Mouse (Mus musculus): ENCODE measurements around the gene Faf1.

Gene Faf1

DNA sequence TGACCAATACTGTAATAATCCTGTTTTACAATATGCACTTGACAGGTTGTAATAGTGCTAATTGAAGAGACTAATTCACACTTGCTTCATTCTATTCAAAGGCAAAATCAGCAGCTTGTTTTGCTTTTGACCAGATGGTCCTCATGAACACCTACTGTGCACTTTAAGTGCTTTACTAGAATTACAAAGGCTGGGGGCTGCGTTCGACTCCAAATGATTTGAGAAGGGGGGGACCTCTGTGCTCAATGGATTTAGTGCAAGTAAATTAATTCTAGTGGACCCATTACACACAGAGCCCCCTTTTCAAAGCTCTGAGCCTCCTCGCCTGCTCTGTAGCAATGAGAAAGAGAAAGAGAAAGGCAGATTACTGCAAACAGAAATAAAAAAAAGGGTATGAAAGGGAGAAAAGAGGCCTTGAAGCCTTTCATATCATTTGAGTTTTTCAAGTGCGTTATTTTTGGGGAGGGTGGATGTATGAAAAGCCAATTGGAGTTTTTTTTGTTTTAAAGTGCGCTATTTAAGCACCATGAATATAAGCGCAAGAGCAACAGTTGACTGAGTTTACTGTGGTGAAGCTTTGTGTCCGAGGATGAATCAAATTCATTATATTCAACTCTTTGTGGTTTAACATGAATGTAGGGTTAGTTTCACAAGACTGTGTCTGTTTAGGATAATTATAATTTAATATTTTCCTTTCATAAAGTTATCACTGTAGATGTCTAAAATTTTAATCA is 86.5 kb downstream of the Faf1 start:
- no peak for ATAC-seq (ENCODE audit: insufficient number of reproducible peaks, low FRiP score, low TSS enrichment)

DNA sequence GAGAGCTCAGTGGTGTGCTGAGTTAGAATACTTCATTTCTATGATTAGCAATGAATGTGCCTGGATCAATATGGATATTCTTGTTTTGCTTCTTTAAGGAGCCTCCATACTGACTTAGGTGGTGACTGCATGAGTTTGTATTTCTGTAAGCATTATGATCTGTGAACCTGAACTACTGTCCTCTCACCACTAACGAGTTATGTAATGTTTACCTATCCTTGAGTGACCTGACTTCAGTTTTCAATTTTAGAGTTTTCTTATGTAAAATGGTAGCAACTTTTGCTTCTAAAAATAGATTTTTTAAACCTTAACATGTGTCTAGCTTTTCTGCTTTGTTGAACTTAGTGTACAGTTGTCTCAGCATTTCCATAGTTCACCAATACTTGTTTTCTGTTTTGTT is 92.7 kb downstream of the Faf1 start:
- ATAC-seq (ENCODE audit: insufficient number of reproducible peaks, low FRiP score, low TSS enrichment): no peak

DNA sequence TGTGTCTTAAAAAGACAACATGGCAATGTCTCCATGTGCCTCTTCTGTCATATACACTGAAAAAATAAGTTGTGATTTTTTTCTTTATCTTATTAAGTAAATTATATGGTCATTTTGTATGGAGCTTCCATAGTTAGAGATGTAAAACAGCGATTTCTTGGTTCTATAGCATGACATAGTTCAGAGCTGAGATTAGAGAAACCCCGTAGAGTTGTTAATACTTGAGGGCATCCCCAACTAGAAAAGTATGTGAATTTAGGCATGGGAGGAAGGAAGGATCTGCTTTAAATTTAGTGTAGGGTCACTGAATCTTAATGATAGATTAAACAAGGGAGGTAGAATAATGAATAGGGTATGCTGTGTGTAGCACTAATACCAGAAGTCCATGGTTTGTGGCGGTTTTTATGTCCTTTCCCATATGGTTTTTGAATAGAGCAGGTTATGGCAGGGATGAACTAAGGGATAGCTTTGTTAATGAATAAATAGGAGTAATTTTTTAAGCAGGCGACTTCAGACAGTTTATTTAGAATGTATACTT is 106.3 kb downstream of the Faf1 start:
- ATAC-seq (ENCODE audit: insufficient number of reproducible peaks, low FRiP score, low TSS enrichment): no peak

DNA sequence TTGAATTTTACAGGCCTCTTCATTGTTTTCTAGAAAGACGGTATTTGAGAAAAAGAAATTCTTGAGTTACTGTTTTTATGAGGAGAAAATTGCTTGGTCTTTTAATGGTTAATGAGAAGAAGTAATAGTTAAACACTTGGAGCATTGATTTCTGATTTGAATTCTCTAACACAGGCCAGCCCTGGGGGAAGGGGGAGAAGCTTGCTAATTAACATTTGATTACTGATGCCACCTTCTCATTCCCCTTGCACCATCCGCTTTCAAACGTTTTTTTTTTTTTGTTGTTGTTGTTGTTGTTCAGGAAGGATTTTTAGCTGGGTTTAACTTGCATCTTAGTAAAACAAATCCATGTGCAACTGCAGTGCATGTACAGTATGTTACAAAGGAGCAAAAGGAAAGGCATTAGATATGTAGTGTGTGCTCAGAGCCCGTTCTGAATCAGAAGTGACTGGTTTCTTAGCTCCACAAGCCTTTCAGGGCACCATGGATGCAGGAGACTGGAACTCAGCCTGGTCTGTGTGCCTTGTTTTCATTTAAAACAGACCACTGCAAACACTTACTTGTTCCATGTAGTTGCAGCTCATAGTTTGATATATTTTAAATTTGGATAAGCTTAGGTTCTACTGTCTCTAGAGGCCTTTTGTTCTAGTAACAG is 113.1 kb downstream of the Faf1 start:
- ATAC-seq (ENCODE audit: insufficient number of reproducible peaks, low FRiP score, low TSS enrichment): no peak

DNA sequence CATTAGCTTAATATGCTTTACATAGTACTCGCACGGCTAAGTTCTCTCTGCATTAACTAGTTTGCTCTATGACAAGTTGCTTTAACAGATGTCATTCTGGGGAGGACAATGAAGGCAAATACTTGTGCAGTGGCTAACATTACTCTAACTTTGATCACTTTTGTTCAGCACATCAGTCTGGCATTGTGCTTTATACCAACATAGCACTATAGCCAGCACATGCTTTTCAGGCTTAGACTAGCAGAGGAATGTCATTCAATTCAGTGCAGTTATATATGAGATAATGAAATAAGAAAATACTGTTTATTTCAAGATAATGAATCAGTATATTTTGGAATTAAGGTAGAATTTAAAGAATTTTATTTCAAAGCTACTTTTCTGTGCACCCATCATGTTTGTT is 115.9 kb downstream of the Faf1 start:
- no peak for ATAC-seq (ENCODE audit: insufficient number of reproducible peaks, low FRiP score, low TSS enrichment)

DNA sequence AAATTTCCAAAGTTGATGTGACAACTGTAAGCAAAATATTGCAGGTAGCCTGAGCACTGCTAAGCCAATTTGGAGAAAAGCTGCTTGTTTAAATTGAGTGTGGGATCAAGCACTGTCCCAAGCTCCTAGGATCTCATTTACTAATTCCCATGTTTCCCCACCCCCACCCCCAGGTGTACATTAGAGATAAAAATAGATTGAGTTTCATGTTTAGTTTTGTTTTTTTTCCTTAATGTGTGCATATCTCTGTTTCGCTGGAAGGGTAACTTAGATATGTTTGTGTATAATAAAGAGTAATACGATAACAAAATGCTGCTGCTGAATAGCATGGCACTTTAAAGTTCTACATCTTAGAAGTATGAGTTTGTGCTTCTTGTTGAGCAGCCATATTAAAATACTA is 116.7 kb downstream of the Faf1 start:
- ATAC-seq (ENCODE audit: insufficient number of reproducible peaks, low FRiP score, low TSS enrichment): no peak

DNA sequence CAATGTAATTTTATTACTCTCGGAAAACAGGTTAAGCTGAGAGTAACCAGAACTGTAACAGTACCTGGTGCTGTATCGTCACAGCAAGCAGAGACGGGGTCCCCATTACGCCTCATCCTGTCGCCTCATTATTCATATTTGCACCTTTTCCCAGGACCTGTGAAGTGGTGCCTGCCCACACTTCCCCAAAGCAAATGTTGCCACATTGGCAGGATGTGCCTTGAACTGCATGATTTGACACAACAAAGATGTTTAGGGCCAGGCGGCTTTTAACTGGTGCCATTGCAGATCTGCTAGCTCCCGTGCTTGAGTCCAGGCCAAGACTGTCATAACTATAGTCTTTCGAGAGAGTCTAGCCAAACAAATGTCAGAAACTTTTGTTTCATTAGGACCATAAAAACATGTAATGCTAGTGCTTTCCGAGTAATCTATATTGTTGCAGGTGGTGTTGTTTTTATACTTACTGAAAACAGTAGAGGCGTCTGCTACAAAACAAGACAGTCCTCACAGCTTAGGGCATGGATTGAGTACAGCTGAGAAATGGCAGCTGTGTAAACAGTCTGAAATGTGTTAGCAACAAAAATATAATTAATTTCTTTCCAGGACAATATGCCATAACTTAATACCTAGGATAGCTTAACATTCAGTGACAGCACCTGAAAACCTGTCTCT is 121.3 kb downstream of the Faf1 start:
- no peak for ATAC-seq (ENCODE audit: insufficient number of reproducible peaks, low FRiP score, low TSS enrichment)

DNA sequence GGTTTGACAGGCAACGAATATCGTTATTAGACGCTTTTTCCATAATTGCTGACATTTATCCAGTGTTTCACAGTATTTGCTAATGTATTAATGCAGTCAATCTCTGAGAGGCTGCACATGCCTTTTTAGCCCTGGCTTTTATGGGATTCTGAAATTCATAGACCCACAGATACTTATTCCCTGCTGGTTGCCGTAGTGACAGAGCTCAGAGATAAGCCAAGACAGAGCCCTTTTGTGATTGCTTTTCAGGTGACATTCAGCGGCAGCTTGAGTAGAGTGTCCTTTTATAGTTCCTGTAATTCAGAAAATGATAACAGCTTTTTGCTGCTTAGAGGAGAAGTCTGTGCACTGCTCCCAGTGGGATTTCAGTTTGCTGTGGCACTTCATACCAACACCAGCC is 130.0 kb downstream of the Faf1 start:
- ATAC-seq (ENCODE audit: insufficient number of reproducible peaks, low FRiP score, low TSS enrichment): no peak

DNA sequence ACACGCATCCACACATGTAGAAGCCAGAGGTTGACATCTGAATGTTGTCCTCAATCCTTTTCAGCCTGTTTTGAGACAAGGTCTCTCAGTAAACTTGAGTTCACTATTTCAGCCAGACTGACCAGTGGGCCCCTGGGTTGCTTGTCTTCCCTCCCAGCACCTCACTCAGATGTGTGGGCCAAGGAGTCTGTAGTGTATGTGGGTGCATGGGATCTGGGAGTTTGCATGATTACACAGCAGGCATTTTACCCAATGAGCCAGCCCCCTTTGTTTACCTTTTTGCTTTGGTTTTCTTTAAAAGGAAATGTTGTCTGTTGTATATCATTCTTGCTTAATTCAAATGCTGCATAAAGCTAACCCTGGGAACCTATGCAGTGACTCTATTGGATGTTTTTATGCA is 138.8 kb downstream of the Faf1 start:
- no peak for ATAC-seq (ENCODE audit: insufficient number of reproducible peaks, low FRiP score, low TSS enrichment)

DNA sequence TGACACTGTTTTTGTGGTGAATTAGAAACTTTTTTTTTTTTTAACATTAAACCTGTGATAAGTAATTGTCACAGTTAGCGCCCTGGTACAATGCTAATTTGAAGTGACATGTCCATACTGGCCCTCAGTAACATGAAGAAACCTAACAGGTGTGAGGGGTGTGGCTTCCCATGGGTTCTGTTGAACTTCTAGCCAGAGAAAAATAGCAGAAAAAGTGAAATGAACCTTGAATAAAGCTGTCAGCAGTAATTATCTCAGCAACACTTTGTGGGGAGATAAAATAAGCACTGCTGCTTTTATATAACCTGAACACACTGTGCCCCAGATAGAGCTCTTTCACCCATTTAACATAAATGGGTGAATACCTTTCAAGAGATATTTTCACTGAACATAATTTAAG is 139.2 kb downstream of the Faf1 start:
- peak; percentile 88 for ATAC-seq (ENCODE audit: insufficient number of reproducible peaks, low FRiP score, low TSS enrichment)

DNA sequence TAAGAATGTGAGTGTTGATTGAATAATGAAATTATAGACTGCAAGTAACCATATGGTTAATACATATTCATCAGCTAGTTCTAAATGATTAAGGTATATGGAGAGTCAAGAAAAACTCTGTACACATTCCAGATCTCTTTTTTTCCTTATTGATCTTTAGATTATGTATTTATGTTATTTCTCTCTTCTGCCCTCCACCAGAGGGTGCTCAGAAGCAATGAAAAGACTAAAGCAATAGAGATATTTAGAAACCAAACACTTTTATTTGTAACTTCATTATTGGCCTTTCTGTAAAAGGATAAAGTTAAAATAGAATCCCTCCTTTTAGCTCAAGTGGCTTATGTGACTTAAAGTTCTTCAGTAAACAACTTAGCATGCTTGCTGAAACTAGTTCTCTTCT is 143.1 kb downstream of the Faf1 start:
- ATAC-seq (ENCODE audit: insufficient number of reproducible peaks, low FRiP score, low TSS enrichment): no peak

DNA sequence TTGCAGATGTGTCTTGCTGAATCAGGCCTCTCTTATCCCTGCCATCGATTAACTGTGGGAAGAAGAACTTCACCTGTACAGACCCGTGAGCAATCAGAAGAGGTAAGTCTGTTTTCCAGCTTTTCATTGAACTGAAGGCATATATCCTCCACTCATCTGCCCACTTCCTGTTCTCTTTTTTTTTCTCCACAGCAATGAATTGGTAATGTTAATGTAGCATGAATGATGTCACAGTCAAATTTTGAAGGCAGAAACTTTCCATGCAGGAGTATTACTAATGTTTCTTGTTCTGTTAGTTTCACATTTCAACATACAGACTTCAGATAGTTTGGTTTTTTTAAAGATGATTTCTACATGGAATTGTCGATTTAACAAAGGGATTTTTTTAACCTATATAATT is 153.4 kb downstream of the Faf1 start:
- ATAC-seq (ENCODE audit: insufficient number of reproducible peaks, low FRiP score, low TSS enrichment): no peak

DNA sequence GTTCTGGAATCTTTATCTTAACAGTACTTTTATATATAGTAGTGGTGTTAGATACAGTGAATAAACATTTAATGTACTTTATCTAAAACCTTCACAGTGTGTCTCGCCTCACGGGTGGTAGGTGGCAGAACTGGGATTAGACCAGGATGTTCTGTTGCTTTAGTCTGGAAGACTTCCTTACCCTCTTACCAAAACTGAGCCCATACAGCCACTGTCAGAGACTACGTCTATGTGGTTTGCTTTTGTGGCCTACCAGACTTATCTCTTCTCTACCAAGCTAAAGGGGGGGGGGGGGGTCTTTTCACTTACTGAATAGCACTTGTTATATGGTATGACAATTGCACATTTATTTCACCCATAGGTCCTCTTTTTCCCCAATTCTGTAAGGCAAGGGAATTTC is 181.5 kb downstream of the Faf1 start:
- ATAC-seq (ENCODE audit: insufficient number of reproducible peaks, low FRiP score, low TSS enrichment): no peak

DNA sequence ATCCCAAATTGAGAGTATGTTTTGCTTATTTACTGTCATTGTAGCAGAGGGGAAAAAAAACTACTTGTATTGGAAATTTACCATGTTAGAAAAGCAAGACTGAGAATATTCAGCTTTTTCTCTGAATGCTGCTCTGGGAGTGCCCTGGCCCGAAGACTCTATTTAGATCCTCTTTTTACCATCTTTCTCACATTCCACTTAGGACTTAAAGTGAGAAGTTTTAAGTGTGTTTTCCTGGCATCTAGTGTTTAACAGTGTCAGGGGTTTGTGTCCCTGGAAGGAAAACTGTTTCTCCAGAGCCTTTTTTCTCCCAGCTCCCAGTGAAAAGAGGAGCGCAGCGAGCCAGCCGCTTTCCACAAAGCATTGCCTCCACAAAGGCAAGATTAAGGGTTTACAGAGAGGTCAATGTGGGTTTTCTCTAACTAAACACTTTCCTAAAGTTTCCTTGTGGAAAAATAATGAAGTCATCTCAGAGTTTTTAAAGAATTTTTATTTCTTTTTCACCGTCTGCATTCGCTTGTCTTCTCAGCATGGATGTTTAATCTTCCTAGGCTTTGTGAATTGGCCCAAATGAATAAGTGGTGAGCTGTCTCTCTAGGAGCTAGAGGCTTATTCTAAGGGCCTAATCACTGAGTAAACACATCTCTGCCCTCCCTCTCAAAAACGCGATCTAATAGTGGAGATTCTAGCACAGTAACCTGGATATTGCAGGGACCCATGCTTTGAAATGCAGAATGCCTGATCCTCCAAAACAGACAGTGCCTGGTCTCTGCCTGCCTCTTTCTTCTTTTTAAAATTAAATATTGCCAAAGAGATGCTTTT is 182.4 kb downstream of the Faf1 start:
- ATAC-seq (ENCODE audit: insufficient number of reproducible peaks, low FRiP score, low TSS enrichment): no peak

DNA sequence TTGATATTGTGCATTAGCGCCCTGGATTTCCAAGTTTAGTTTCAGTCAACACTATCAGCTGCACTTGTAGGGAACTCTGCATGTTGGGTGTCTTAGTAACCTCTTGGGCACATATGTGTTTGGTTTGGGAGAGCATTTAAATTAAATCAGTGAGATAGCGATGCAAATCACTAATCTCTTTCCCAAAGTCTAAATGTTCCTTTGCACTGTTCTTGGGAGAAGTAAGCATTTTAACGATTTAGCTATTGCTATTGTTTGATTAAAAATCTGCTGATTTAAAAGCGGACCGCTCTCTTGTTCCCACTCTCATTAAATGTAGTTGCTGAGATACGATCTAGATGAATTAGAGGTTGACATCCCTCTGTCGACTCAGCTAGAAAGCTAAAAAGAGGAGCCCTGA is 183.0 kb downstream of the Faf1 start:
- ATAC-seq (ENCODE audit: insufficient number of reproducible peaks, low FRiP score, low TSS enrichment): no peak

DNA sequence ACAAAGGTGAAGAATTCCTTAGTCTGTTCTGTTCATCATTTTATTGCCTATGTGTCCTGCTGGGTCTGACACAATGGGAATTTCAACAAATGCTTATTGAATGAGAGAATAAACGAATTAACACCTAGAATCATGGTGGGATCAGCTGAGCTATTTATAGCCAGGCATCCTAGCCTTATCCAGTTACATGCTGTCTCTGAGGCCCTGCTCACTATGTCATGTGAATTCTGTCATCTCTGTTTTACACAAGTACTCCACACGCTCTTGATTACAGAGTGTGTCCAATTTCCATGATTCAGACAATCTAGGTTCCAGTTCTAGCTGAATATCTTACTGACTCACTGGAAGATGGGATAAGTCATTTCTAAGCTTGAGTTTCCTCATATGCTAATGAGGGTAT is 183.9 kb downstream of the Faf1 start:
- no peak for ATAC-seq (ENCODE audit: insufficient number of reproducible peaks, low FRiP score, low TSS enrichment)

DNA sequence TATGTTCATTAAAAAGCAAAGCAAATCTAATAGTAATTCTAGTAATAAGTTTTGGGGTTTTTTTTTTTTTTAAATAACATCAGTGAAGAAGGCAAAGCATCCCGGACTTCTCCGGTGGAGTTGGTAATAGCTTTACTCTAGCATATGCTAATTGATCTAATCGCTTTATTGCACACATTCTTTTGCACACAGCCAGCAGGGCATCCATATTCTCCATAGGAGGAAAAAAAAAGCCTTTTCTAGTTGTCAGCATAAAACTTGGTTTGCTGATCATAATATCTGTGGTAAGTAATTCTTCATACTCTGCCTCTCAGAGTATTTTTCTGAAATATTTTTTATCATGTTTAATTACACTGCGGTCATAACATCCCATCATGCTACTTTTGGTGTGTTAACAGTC is 185.9 kb downstream of the Faf1 start:
- no peak for ATAC-seq (ENCODE audit: insufficient number of reproducible peaks, low FRiP score, low TSS enrichment)

DNA sequence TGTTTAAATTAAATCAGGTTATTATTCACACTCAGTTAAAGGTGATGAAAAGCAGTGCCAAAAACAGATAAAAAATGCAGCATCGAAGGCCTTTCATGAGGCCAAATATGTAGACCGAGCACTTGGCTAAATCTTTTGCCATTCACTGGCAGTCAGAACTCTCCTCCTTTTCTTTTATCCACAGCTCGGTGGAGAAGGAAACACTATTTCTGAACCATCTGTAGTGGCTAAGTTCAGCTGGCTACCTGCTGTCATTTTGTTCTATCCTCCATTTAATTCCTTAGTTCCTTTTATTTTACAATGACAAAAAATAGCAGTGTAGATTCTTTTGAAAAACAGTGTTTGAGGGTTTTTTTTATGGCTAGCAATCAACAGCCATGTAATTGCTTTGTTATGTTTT is 186.6 kb downstream of the Faf1 start:
- ATAC-seq (ENCODE audit: insufficient number of reproducible peaks, low FRiP score, low TSS enrichment): no peak

DNA sequence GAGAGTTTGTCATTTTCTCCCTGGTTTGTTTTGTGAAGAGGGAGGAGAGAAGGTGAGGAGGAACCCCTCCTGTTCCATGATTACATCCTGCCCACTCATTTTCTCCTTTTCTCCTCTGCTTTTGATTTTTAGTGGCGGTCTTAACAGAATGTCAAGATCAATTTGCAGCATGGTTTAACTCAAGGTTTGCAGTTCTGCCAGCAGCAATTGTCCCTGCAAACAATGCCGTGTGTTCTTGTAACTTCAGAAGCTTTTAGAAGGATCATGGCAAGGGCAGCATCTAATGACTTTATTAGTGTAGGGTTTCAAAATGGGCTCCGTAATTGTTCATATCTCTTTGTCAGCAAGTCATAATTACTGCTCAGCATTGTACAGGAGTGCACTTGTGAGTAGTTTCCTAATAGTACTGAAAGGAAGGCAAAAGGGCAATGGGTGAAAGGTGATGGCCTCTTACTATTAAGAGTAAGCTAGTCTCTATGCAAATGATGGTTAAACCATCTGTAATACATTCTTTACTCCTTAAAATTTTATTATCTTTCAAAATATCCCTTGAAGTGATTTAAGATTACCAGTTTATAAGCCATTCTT is 192.6 kb downstream of the Faf1 start:
- no peak for ATAC-seq (ENCODE audit: insufficient number of reproducible peaks, low FRiP score, low TSS enrichment)

DNA sequence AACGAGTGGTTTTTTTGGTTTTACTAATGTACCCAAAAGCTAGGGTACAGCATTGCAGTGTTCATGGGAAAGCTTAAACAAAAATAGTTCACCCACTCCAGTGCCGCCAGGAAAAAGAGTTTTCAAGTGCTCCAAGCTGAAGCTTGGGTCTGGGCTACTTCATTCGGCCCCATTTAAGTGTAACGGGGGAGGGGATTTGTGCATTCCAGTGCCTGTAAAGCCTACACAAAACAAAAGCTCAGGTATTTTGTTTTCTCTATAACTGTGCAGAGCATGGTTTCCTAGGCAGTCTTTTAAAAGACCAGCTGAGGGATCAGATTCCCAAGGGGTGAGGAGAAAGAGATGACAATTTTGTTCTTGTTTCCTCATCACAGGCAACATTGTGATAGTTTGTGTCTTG is 207.9 kb downstream of the Faf1 start:
- no peak for ATAC-seq (ENCODE audit: insufficient number of reproducible peaks, low FRiP score, low TSS enrichment)

All from cerebellum, adult (tissue).